Mouse (Mus musculus): Measurements from ENCODE around the gene Nadk.

The Nadk gene

DNA sequence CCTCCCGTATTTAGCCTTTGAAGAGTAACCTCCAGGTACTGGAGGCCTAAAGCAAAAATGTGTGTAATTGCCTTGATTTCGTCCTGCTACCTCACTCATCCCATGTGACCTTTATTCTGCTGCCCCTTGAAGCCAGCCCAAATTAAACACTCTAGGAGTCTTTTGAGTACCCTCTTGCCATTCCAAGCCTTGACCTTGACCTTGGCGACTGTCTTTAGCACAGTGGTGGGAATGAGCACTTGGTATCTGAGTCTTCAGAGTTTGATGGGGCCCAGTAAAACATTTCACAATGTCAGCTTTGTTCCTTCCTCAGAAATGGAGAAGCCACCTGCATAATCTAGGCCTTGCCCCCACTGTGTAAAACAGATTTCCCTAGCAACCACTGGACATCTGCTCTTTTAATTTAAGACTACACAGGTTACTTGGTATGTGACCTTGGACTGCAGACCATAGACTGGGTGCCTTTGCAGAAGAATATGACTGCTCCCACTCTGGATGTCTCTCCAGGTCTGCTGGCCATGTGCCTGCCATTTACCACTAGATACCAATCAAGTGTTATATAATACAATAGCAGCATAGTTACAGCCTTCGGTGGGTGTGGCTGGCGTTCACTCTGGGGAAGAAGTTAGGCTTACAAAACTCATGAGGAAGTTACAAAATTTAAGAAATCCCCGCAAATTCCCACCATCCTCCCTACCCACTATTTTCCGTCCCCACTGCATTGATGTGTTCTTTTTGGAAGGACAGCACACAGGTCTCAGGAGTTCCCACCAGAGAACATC lies at the start of gene Nadk:
Gene Nadk, plus strand, starts transcription at position 718 of the 782 bp plus-strand sequence.
- DNase-seq (ENCODE audit: low read depth, low spot score), result no peak

DNA sequence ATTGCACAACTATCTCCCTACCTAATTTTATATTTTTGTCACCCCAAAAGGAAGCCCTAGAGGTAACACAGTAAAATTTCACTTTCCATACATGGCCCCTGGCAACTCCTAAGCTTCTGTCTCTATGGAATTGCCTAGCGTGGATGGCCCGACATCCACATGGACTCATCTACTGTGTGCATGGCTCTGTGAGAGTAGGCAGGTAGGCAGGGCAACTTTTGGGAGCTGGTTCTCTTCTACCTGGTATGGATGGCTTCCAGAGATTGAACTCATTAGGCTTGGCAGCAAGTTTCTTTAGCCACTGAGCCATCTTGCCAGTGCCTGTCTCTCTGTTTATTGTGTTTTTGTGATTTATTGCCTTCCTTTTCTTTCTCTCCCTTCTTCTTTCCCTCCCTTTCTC lies 47.4 kb upstream of the Nadk start:
- no peak for DNase-seq (ENCODE audit: low read depth, low spot score)

DNA sequence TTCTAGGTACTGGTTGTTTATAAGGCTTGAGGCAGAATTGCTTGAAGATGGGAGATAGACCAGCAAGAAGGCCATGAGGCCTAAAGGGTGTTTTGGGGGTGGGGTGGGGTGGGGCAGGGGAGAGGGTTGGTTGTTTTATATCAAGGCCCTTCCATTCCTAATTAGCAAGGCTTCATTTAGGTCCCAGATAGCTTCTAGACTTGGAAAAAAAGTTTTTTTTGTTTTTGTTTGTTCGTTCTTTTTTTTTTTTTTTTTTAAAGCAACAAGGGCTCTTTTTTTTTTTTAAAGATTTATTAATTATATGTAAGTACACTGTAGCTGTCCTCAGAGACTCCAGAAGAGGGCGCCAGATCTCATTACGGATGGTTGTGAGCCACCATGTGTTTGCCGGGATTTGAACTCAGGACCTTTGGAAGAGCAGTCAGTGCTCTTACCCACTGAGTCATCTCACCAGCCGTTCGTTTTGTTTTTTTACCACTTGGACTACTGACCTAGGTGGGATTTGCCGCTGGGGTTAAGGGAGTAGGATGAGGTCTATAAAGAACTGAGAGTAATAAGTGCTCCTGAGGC lies 44.1 kb upstream of the Nadk start:
- no peak for DNase-seq (ENCODE audit: low read depth, low spot score)

DNA sequence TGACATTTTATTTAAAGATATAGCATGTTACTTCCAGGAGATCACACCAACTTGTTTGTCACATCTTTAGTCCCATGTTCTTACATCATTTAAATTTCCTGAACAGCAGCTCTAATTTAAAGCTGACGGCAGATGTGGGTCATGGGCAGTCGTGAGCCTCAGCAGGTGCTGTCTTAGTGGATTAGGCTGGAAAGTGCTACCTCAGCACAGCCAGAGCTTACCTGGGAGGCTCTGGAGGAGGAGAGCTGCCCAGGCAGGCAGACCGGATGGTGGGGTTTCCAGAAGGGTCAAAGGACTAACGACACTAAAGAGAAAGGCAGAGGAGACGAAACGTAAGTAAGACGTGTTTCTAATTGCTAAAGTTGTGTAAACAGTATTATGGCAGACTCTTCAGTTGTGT lies 39.9 kb upstream of the Nadk start:
- no peak for DNase-seq (ENCODE audit: low read depth, low spot score)

DNA sequence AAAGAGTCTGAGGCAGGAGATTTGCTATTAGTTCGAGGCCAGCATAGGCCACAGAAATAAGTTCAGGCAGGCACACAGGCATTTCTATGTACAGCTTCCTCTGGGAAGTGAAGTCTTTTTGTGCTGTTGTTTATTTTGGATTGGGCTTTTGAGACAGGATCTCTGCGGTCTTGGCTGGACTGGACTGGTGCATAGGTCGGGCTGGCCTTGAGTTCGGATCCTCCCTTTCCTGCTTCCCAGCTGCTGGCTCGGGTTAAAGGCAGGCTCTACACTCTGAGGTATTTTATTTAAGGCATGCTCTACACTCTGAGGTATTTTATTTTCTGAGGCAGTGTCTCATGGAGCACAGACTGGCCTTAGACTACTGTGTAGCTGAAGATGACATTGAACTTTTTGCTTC lies 36.4 kb upstream of the Nadk start:
- no peak for DNase-seq (ENCODE audit: low read depth, low spot score)

DNA sequence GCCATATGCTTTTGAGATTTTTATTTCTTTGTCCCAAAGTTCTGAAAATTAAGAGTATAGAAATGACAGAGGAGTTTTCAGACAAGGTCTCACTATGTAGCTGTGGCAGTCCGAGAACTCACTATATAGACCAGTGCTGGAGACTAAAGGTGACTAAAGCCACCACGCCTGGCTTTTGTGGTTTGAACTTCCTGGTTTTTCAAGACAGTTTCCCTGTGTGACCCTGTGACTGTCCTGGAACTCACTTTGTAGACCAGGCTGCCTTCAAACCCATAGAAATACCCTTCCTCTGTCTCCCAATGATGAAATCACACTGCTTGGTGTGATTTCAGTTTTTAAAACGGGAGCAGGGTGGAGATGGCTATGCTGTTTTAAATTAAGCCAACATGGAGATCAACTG lies 32.9 kb upstream of the Nadk start:
- DNase-seq (ENCODE audit: low read depth, low spot score), result no peak

DNA sequence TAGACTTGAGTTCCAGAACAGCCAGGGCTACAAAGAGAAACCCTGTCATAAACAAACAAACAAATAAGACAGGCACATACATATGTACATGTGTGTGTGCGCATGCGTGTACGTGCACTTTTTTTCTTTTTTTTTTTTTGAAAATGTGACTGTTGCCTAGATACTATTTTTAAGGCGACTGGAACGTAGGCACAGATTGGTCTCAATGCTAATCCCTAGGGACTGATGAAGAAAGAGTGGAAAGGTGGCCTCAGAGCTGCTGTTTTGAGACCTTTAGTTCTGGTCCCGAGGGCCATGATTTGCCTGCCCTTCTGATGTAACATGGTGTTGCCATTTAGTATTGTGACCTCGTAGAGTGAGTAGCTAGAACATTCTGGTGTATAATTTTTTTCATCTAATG lies 12.2 kb upstream of the Nadk start:
- DNase-seq (ENCODE audit: low read depth, low spot score), result no peak

DNA sequence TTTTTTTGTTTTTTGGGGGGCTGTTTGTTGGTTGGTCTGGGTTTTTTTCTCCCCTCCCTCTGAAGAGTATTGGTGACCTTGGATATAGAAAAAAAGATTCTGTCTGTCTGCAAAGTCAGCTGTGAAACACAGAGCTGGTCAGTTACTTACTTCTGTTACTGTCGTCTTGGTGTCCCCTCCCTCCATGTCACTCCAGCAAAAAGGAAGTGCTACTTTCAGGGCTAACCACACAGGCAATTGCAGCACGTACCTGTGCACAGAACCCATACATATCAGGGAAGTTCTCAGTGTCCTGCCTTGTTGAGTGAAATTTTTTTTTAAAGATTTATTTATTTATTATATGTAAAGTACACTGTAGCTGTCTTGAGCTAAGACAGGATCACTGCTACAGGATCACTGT lies 11.7 kb upstream of the Nadk start:
- DNase-seq (ENCODE audit: low read depth, low spot score), result no peak

DNA sequence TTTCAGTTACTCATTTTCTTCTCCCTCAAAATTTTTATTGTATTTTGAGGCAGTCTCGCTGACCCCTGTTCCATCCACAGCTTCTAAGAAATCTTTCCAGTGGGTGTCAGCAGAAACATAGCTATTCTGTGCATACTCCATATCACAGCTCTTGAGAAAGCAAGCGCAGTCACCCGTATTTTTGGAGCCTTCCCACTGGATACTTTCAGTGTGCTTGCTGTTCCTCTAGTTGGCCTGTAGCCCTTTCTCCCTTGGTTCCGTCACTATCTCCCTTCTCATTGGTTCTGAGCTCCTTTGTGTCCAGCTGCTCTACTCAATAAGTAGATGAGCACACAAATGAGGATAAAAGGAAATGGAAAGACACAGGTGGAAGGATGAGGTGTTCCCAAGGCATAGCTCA lies 11.1 kb upstream of the Nadk start:
- peak; percentile 63 for DNase-seq (ENCODE audit: low read depth, low spot score)

DNA sequence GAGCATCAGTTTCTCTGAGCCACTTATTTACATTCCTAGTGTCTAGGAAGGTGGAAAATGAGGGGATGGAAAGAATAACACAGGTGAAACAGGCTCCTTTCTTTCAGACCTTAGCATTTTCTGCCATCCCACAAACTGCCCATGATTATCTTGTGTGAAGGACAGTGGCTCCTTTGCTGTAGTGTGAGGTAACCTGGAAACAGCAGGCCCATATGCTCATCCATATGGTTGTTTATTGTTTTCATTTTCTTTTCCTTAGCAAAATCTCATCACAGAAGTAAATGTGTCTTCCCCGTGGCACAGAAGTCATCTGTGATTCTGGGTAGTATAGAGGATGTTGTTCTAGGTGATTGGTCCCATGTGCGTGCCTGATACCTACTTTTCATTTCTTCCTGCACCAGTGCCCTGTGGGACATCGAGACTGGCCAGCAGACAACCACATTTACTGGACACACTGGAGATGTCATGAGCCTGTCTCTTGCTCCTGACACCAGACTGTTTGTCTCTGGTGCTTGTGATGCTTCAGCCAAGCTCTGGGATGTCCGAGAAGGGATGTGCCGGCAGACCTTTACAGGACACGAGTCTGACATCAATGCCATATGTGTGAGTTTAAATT lies 9.2 kb upstream of the Nadk start:
- peak; percentile 72 for DNase-seq (ENCODE audit: low read depth, low spot score)

DNA sequence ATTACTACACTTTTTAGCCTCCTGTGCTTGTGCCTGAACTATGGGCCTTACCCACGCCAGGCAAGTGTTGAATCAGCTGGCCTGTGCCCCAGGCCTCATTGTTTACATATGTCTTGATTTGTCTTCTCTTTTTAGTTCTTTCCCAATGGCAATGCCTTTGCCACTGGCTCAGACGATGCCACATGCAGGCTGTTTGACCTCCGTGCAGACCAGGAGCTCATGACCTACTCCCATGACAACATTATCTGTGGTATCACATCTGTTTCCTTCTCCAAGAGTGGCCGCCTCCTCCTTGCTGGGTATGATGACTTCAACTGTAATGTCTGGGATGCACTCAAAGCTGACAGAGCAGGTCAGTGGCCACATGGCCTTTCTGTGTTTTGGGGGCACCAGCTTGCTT lies 7.3 kb upstream of the Nadk start:
- DNase-seq (ENCODE audit: low read depth, low spot score), result no peak

DNA sequence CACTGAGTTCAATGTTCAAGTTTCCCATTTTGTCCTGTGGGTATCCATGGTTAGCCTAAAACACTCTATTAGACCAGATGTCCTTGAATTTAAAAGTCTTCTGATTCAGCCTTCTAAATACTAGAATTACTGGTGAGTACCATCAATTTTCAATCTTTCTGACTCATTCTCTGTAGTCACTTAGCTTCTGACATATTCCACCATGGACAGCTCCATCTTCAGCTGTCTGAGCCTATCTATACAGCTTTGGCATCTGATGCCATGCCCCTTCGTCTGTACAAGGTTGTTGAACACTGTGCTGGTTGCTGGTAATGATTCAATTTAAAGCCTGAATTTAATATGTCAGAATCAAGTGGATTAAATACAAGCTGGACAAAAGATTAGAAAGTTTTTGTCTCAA lies 6.7 kb upstream of the Nadk start:
- DNase-seq (ENCODE audit: low read depth, low spot score), result no peak

DNA sequence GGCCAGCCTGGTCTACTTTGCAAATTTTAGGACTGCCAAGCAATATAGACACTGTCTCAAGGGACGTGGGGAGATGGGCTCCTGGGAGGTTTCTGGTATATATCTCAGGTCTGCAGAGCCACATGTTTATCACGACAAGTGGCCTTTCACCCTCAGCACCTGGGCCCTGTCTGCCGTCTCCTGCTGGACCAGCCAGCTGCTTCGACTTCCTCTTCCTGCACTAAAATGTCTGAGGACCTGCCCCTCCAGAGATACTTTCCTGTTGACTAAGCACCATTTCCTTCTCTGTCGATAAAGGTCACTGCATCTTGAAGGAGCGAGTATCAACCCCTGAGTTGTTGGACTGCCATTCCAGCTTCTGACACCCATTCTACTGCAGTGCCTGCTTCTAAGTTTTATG lies 2.7 kb upstream of the Nadk start:
- no peak for DNase-seq (ENCODE audit: low read depth, low spot score)

DNA sequence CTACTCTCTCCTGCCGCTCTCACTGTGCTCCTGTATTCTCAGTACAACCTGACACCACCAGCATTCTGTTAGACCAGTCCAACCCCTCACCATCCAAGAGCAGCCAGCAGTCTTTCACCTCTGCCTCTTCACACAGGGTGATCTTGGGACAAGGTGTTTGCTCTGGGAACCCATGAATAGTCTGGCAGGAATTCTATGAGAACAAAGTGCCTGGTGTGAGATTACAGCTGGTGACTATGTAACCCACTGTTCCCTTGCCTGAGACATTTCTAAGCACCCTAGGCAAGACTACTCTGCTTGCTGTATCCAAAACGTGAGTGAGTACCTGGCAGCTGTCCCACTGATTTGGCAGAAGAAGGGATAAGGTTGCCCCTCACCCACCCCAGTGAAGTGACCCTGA lies 1.2 kb upstream of the Nadk start:
- no peak for DNase-seq (ENCODE audit: low read depth, low spot score)

DNA sequence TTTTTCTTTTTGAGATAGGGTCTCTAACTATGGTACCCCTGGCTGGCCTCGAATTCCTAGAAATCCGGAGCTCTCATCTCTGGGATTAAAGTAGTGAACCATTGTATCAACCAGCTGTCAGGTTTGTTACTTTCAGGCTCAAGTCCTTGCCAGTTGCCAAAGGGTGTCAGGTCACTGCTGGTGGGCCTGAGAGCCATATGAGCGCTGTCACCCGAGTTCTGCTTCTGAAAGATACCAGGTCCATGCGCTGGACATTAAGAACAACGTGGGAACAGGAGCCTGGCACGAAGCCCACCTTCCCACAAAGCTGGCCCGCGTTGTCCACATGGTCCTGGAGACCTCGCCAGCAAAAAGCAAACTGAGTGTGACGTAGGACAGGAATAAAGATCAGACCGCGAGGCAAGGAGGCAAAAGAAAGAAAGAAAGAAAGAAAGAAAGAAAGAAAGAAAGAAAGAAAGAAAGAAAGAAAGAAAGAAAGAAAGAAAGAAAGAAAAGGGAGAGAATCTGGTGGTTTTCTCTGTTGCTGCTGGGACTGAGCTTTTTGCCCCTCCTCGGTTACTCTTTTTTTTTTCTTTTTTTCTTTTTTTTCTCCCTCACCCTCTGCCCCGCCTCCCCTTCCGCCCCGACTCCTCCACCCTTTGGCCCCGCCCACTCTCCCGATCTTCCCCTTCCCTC lies 684 bp downstream of the Nadk start:
- DNase-seq (ENCODE audit: low read depth, low spot score), result no peak

DNA sequence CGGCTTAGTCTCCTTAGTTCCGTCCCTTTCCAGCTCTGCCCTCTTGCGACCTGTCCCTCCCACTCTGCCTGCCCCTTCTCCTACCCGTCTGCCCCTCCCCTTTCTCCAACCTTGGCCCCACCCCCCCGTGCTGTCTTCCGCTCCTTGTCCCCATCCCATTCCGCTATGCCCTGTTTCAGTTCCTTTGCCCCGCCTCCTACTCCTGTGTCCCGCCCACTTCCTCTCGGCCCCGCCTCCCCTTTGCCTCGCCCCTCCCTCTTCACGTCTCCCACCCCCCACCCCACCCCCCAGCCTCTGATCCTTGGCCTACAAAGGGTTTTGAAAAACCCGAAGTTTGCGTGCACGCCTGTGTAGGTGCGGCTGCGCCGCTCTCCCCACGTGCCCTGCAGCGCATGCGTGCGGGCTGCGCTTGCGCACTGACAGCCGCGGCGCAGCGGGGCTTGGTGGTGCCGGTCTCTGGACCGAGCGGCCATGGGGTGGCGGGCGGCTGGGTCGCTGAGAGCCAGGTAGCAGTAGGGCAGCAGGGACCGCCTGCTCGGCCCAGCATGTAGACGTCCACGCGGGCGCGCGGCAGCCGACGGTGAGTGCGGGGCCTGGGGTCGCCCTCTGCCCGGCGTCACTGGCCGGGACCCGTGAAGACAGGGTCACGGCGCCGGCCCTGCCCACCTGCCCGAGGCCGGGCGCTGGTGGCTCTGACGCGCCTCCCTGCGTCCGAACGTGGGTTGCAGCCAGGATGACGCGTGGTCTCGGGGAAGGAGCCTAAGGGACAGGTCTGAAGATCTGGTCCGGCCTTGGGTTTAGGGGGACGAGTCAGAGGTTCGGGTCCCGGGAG lies 1.4 kb downstream of the Nadk start:
- peak; percentile 97 for DNase-seq (ENCODE audit: low read depth, low spot score)

DNA sequence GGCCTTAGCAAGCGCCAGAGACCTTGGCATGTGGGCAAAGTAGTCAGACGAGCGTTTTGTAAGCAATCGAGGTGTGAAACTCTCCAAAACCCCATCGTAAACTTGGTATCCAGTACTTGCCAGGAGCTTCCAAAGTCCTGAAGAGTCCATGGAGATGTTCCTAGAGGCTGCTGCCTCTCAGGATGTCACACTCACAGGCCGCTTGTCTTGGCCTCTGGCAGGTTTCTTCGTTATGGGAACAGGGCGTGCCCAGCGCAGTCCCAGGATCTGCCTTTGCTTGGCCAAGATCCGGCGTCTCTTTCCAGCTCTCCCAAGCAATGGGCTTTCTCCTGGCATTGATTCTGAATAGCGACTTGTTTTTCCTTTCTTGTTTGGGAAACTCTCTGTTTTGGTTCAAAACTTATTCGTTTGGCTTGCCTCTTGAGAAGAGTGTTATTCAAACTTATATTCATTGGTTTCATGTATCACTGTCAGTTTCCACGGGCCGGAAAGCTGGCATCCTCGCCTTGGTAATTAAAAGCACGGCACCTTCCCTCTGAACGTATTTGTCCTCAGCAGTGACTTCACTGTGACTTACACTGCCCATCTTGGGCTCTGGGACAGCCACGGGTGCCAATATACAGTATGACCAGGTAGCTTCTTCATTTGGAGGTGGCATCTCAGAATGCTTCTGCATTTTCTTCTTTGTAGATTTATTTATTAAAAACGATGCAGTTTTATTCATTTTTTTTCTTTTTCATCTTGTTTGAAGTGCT lies 2.3 kb downstream of the Nadk start:
- DNase-seq (ENCODE audit: low read depth, low spot score), result no peak

DNA sequence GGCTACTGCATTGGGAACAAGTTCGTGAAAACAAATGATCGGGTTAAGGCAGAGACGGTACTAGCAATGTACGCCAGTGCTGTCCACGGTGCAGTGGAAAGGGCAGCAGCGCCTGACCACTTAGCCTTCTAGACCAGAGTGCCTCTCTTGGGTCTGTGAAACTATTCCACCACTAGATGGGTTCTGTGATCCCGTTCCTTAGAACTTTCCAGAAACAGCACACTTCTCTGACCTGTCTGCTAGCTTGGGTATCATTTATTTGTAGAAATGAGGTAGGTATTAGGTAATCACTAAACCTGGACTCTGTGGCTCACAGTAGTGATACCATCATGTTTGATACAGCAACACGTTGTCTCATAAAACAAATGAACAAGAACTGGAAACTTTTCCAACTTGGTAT lies 4.4 kb downstream of the Nadk start:
- no peak for DNase-seq (ENCODE audit: low read depth, low spot score)

DNA sequence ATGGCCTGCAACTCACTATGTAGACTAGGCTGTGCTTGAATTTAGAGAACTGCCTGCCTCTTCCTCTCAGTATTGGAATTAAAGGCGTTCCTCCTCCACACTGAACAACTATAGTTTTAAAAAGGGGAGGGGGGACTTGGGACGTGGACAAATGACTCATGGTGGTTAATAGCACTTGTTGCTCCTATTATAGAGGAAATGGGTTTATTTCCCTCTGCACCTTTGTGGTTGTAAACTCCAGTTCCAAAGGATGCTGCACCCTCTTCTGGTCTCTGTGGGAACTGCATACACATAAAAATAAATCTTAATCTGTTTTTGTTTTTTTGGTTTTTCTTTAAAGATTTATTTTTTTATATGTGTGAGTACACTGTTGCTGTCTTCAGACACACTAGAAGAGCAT lies 6.0 kb downstream of the Nadk start:
- DNase-seq (ENCODE audit: low read depth, low spot score), result peak; percentile 58

DNA sequence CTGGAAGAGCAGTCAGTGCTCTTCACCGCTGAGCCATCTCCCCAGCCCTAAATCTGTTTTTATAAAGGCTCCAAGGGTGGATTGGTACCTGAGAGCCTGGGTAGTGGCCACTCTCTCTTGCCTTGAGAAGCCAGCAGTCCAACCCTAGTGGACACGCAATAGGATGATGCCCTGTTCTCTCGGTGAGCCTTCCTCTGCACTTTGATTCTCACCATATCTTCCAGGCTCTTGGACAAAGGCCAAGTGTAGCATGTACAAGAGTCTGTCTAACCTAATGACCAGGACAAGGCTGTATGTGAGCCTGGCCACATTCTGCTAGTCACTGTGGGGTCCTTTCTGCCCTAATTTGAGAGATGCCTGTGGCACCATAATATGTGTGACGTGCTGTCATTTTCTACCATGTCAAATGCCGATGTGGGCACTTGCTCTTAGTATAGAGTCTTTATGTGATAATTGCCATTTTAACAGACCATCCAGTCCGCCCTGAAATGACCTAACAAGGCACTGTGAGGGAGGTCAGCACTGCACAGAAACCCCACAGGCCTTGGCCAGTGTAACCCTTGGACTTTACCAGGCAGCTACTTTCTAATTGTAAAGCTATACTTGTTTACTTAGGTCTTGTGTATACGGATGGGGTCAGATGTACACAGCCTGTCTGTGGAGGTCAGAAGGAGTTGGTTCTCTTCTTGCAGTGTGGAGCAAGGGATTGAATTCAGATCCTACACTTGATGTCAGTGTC lies 6.6 kb downstream of the Nadk start:
- no peak for DNase-seq (ENCODE audit: low read depth, low spot score)

Measured in brain, adult 2 months (tissue).